Mouse (Mus musculus) MEL (cell line): ENCODE data around the gene Grwd1. TPM values are rescaled to one million over a fixed set of nuclear protein-coding genes. Genes with fewer than 3 reads are reported as not detected.
A peak's percentile ranks its signal among the peaks of the same experiment; 100 is the strongest.

Source experiments
- DNase-seq: peaks from one replicate; pipeline ENCODE4 v3.0.0; 2011; ENCODE audit warnings: low read depth, low spot score
- H3K27ac ChIP-seq: 2 replicates; pipeline ENCODE4 v1.5.1; 2012; ENCODE audit warnings: low read depth, mild to moderate bottlenecking, control low read depth, low read length, moderate library complexity; ENCODE audit not compliant: control insufficient read depth
- H3K27me3 ChIP-seq, 2 experiments: fragments of 150-350 bp in 1 of 2; sonication (generic) in 1 of 2; 2 replicates each; pipeline ENCODE4 v1.6.1; 2012; ENCODE audit warnings: low read length in 2 of 2, mild to moderate bottlenecking in 2 of 2, improper control_type of control experiment in 1 of 2, moderate library complexity in 1 of 2; ENCODE audit not compliant: insufficient read depth in 2 of 2, control insufficient read depth in 1 of 2
- H3K36me3 ChIP-seq, 2 experiments: 2 replicates each; pipeline ENCODE4 v1.6.1; 2012 to 2014; ENCODE audit warnings: low read length in 2 of 2, improper control_type of control experiment in 1 of 2, inconsistent platforms in 1 of 2, mild to moderate bottlenecking in 1 of 2; ENCODE audit not compliant: insufficient read depth in 2 of 2, control insufficient read depth in 1 of 2
- H3K4me1 ChIP-seq, 2 experiments: fragments of 150-350 bp in 1 of 2; sonication (generic) in 1 of 2; 2 replicates each; pipeline ENCODE4 v1.6.1; 2012; ENCODE audit warnings: low read length in 2 of 2, improper control_type of control experiment in 1 of 2, mild to moderate bottlenecking in 1 of 2; ENCODE audit not compliant: insufficient read depth in 2 of 2, control insufficient read depth in 1 of 2
- H3K4me3 ChIP-seq, 2 experiments: fragments of 150-350 bp in 1 of 2; sonication (generic) in 1 of 2; 2 replicates each; pipeline ENCODE4 v1.5.1; 2012; ENCODE audit warnings: low read depth in 2 of 2, low read length in 2 of 2, mild to moderate bottlenecking in 2 of 2, moderate library complexity in 2 of 2, control low read depth in 1 of 2, improper control_type of control experiment in 1 of 2; ENCODE audit not compliant: control insufficient read depth in 1 of 2, insufficient read depth in 1 of 2
- H3K79me2 ChIP-seq: 2 replicates; pipeline ENCODE4 v1.6.1; 2012; ENCODE audit warnings: mild to moderate bottlenecking, low read length, moderate library complexity; ENCODE audit not compliant: control insufficient read depth, poor library complexity, insufficient read depth
- H3K9ac ChIP-seq: 2 replicates; pipeline ENCODE4 v1.6.1; 2012; ENCODE audit warnings: low read depth, mild to moderate bottlenecking, control low read depth, low read length, moderate library complexity; ENCODE audit not compliant: control insufficient read depth, poor library complexity, severe bottlenecking
- H3K9me3 ChIP-seq: fragments of 150-350 bp; sonication (generic); replicated peaks from 2 replicates; pipeline ENCODE4 v1.6.1; 2012; ENCODE audit warnings: mild to moderate bottlenecking, low read length, improper control_type of control experiment, moderate library complexity; ENCODE audit not compliant: insufficient read depth
- CHD2 ChIP-seq: IDR thresholded peaks from 2 replicates; pipeline ENCODE4 v1.6.1; 2011; ENCODE audit warnings: low read length, improper control_type of control experiment
- E2F4 ChIP-seq: IDR thresholded peaks from 2 replicates; pipeline ENCODE4 v1.6.1; 2011; ENCODE audit warnings: low read depth, low read length, improper control_type of control experiment, borderline replicate concordance
- GABPA ChIP-seq: IDR thresholded peaks from 2 replicates; pipeline ENCODE4 v1.6.1; 2012; ENCODE audit warnings: low read depth, mild to moderate bottlenecking, inconsistent platforms, low read length, improper control_type of control experiment, moderate library complexity
- GATA1 ChIP-seq: IDR thresholded peaks from 2 replicates; pipeline ENCODE4 v1.6.1; 2011; ENCODE audit warnings: low read depth, low read length, improper control_type of control experiment
- HCFC1 ChIP-seq: IDR thresholded peaks from 2 replicates; pipeline ENCODE4 v1.6.1; 2012; ENCODE audit warnings: low read depth, mild to moderate bottlenecking, inconsistent platforms, low read length, improper control_type of control experiment, moderate library complexity
- KAT2A ChIP-seq: conservative IDR thresholded peaks from 2 replicates; pipeline ENCODE4 v1.6.1; 2012; ENCODE audit warnings: low read depth, low read length, improper control_type of control experiment, inconsistent platforms
- MAFK ChIP-seq: IDR thresholded peaks from 2 replicates; pipeline ENCODE4 v1.6.1; 2011; ENCODE audit warnings: low read depth, mild to moderate bottlenecking, low read length, improper control_type of control experiment, borderline replicate concordance
- MAZ ChIP-seq: IDR thresholded peaks from 2 replicates; pipeline ENCODE4 v1.6.1; 2012; ENCODE audit warnings: low read depth, mild to moderate bottlenecking, inconsistent platforms, low read length, improper control_type of control experiment
- POLR2A ChIP-seq, 2 experiments: IDR thresholded peaks; 2 replicates each; pipeline ENCODE4 v1.6.1; 2011 to 2012; ENCODE audit warnings: low read length in 2 of 2, mild to moderate bottlenecking in 2 of 2, control low read depth in 1 of 2, improper control_type of control experiment in 1 of 2, low read depth in 1 of 2, moderate library complexity in 1 of 2; ENCODE audit not compliant: control insufficient read depth in 1 of 2, insufficient read depth in 1 of 2, poor library complexity in 1 of 2
- POLR2AphosphoS5 ChIP-seq: IDR thresholded peaks from 2 replicates; pipeline ENCODE4 v1.6.1; 2012; ENCODE audit warnings: low read depth, borderline replicate concordance, mild to moderate bottlenecking, inconsistent platforms, low read length, moderate library complexity, mixed read lengths
- RAD21 ChIP-seq: IDR thresholded peaks from 2 replicates; pipeline ENCODE4 v1.6.1; 2011; ENCODE audit warnings: mild to moderate bottlenecking, low read depth, low read length, improper control_type of control experiment
- RCOR1 ChIP-seq: IDR thresholded peaks from 2 replicates; pipeline ENCODE4 v1.6.1; 2012; ENCODE audit warnings: low read depth, mild to moderate bottlenecking, inconsistent platforms, low read length, improper control_type of control experiment
- SIN3A ChIP-seq: IDR thresholded peaks from 2 replicates; pipeline ENCODE4 v1.6.1; 2012; ENCODE audit warnings: low read length, improper control_type of control experiment, inconsistent platforms
- TAL1 ChIP-seq: IDR thresholded peaks from 2 replicates; pipeline ENCODE4 v1.6.1; 2012; ENCODE audit warnings: mild to moderate bottlenecking, inconsistent platforms, low read length, moderate library complexity, mixed read lengths
- TBP ChIP-seq: IDR thresholded peaks from 2 replicates; pipeline ENCODE4 v1.8.0; 2011; ENCODE audit warnings: low read depth, low read length, improper control_type of control experiment
- TCF12 ChIP-seq: IDR thresholded peaks from 2 replicates; pipeline ENCODE4 v1.6.1; 2014; ENCODE audit warnings: low read depth, mild to moderate bottlenecking, inconsistent platforms, low read length, improper control_type of control experiment, moderate library complexity
- USF2 ChIP-seq, 2 experiments: IDR thresholded peaks; 2 replicates each; pipeline ENCODE4 v1.6.1; 2011 to 2012; ENCODE audit warnings: improper control_type of control experiment in 2 of 2, low read length in 2 of 2, borderline replicate concordance in 1 of 2, inconsistent platforms in 1 of 2, low read depth in 1 of 2, mild to moderate bottlenecking in 1 of 2; ENCODE audit not compliant: insufficient read depth in 1 of 2
- ZC3H11A ChIP-seq: IDR thresholded peaks from 2 replicates; pipeline ENCODE4 v1.6.1; 2012; ENCODE audit warnings: low read depth, mild to moderate bottlenecking, inconsistent platforms, low read length, improper control_type of control experiment
- ZMIZ1 ChIP-seq: IDR thresholded peaks from 2 replicates; pipeline ENCODE4 v1.6.1; 2012; ENCODE audit warnings: low read depth, mild to moderate bottlenecking, inconsistent platforms, low read length, improper control_type of control experiment, moderate library complexity
- polyA plus RNA-seq, 2 experiments: library from polyadenylated mRNA; stranded (reverse) in 1 of 2; unstranded in 1 of 2; fragments of >175 nt in 1 of 2; fragments of >200 nt in 1 of 2; gene quantifications; 2 replicates each; pipeline versions ENCODE4 v1.2.1 to v1.2.4; 2012; ENCODE audit warnings: low replicate concordance in 2 of 2, low read depth in 1 of 2; ENCODE audit not compliant: insufficient read length in 2 of 2, insufficient read depth in 1 of 2, missing spikeins in 1 of 2
- total RNA-seq: library from RNA; depleted of rRNA; stranded (reverse); fragments of 300-350 nt; gene quantifications from 2 replicates; pipeline ENCODE4 v1.2.3, GENCODE M21; 2012

Gene Grwd1
- total and polyA plus RNA-seq, 3 experiments = 82.2 to 173 (median 108) TPM

DNA sequence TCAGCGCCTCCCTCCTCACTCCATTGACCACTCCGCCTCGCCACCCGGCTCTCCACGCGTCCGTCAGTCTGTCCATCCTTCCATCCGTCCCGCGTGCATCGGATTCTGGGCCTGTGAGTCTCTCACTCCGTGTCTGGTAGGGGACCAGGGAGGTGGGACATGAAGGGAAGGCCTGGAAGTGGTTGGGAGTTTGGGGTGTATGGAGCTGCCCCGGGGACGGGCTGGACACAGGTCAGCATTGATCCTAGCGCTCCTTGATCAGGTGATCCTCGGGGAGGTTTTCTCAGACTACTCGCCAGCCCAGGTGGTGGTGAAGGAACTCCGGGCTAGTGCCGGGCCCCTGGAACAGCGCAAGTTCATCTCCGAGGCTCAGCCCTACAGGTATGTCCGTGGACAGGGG lies 43.1 kb downstream of the Grwd1 start:
- TF ChIP-seq KAT2A = no peak
- no peak for TF ChIP-seq MAFK
- TF ChIP-seq HCFC1 = no peak
- no peak for TF ChIP-seq POLR2A (IDR thresholded peaks at IDR 0.05; ENCODE audit: control insufficient read depth in 1 of 2, insufficient read depth in 1 of 2, low read depth in 1 of 2, low read length in 2 of 2, poor library complexity in 1 of 2)
- no peak for TF ChIP-seq GATA1
- no peak for TF ChIP-seq SIN3A
- TF ChIP-seq GABPA = no peak
- TF ChIP-seq POLR2AphosphoS5 = no peak
- no peak for TF ChIP-seq ZMIZ1
- TF ChIP-seq CHD2 = no peak
- no peak for TF ChIP-seq ZC3H11A
- no peak for TF ChIP-seq TAL1
- no peak for TF ChIP-seq RAD21
- TF ChIP-seq TCF12 = no peak
- TF ChIP-seq RCOR1 = no peak
- TF ChIP-seq TBP = no peak
- DNase-seq = no peak
- H3K9me3 ChIP-seq = no peaks in the 10 kb centered on the region
- no peak overlapping the region for H3K9ac ChIP-seq
- no peak overlapping the region for H3K4me3 ChIP-seq
- H3K27ac ChIP-seq = no peak overlapping the region
- H3K36me3 ChIP-seq = no peaks in the 10 kb centered on the region
- H3K27me3 ChIP-seq = peaks cover 0 to 1% of the 10 kb centered on the region in 2 experiments; a peak in 2 of 4 replicates
- H3K79me2 ChIP-seq = no peaks in the 10 kb centered on the region
- H3K4me1 ChIP-seq = no peaks in the 10 kb centered on the region

- Histone ChIP-seq H3K36me3 (no peaks in the 10 kb centered on the region), H3K4me3 (no peak overlapping the region), H3K27me3 (peaks cover 0 to 1% of the 10 kb centered on the region in 2 experiments; a peak in 2 of 4 replicates), H3K9me3 (no peaks in the 10 kb centered on the region), H3K9ac (no peak overlapping the region), H3K27ac (no peak overlapping the region), H3K79me2 (no peaks in the 10 kb centered on the region), H3K4me1 (no peaks in the 10 kb centered on the region)
- DNase-seq = peak; percentile 43
- no peak for TF ChIP-seq USF2 (IDR thresholded peaks at IDR 0.05; ENCODE audit: borderline replicate concordance in 1 of 2, insufficient read depth in 1 of 2, low read depth in 1 of 2, low read length in 2 of 2)
- TF ChIP-seq ZC3H11A = no peak
- TF ChIP-seq GATA1 = no peak
- TF ChIP-seq GABPA = no peak
- no peak for TF ChIP-seq ZMIZ1
- TF ChIP-seq RAD21 = no peak
- no peak for TF ChIP-seq E2F4
- no peak for TF ChIP-seq MAZ
These were observed 43.9 kb downstream of the Grwd1 start for GRCm38 (mm10) chr7:45786661-45787413.
